Mouse (Mus musculus): ENCODE measurements around the gene Atg9a.

Atg9a gene

DNA sequence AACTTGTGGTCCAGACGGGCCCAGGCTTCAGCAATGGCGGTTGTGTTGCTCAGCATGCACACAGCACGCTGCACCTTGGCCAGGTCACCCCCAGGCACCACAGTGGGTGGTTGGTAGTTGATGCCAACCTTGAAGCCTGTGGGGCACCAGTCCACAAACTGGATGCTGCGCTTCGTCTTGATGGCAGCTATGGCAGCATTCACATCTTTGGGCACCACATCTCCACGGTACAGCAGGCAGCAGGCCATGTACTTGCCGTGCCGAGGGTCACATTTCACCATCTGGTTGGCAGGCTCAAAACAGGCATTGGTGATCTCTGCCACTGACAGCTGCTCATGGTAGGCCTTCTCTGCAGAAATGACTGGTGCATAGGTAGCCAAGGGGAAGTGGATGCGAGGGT is 23.8 kb upstream of the Atg9a start:
- DNase-seq (ENCODE audit: low read depth in 2 of 2, low spot score in 2 of 2) = no peak

DNA sequence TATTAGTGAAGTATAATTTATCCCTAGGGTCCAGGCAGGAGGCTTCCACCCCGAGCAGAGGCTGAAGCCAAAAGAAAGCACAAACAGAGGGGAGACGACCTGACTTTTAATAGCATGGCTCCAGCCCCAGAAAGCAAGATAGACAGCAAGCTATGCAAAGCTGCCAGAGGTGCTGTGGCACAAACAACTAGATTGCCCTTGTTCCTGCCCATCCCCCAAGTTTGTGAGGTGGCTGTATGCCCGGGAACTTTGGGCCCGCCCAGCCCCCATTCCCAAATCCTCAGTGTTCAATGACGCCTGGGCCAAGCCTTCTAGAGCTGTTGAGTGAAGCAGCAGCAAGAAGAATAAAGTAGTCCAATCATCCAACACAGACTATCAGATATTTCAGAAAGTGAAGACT is 22.9 kb upstream of the Atg9a start:
- DNase-seq (ENCODE audit: low read depth in 2 of 2, low spot score in 2 of 2) = no peak

DNA sequence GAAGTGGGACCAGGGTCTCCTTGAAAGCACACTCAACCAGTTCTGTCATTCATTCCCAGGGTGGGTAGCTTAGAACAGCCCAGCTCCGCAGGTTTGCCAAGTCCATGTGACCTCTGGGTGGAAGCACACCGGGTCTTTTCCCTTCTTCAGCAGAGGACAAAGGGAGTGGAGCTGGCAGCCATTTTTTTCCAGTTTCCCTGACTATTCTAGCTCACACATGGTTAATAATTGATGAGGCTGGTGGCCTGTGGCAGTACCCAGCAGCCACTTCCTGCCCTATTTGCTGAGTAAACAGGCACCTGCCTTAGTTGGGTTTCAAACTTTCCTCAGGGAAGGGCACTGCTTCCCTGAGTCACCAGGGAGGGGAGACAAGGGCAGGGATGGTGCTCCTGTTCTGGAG is 22.4 kb upstream of the Atg9a start:
- no peak for DNase-seq (ENCODE audit: low read depth in 2 of 2, low spot score in 2 of 2)

DNA sequence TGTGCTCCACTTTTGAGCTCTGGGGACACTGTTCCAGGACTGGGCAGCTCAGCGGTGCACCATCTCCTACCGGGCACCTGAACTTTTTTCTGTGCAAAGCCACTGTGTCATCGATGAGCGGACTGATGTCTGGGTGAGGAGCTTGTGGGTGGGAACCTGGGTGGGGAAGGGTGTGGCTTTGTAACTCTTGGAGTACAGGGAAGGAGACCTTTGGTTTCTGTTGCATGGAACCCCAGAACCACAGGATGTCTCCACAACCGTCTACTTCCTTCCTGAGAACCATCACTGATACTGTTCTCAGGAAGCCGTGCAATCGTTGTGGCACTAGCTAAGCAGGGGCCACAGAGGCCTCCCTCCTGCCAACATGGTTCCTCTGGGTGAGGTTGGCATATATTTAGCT is 21.1 kb upstream of the Atg9a start:
- DNase-seq (ENCODE audit: low read depth in 2 of 2, low spot score in 2 of 2) = no peak

DNA sequence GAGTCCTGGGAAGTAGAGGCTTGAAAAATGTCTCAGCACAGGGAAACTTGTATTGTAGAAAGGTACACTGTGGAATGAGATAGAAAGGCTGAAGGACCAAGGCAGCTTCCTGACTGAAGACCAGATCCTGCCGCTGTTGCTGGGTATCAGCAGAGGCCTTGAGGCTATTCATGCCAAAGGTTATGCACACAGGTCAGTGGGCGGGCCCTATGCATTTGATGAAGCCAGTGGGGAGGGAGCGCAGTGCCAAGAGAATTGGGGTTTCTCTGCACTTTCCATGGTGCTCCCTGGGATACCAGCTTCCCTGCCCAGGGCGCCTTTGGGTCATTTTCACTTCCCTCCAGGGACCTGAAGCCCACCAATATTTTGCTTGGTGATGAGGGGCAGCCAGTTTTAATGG is 20.5 kb upstream of the Atg9a start:
- no peak for DNase-seq (ENCODE audit: low read depth in 2 of 2, low spot score in 2 of 2)

DNA sequence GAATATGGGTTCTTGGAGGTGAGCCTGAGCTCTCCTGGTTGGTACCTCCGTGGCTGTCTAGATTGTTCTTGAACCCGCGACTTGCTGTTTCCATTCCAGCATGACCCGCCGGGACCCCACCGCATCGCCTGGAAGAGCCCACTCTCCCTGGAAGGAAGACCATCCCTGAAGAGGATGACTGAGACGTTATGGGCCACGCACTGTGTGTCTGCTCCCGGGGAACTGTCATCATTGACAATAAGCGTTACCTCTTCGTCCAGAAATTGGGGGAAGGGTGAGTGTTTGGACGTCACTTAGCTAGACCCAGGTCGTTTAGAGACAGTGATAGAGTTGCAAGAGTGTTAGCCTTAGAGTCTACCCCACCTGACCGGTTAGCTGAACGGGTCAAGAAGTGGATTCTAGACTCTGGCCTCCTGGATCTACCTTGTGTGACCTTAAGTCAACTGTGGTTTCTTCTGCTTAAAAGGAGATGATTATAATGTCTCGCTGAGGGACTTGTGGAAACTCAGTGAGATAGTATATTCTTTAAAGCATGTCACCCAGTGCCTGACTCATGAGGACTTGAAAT is 19.2 kb upstream of the Atg9a start:
- no peak for DNase-seq (ENCODE audit: low read depth in 2 of 2, low spot score in 2 of 2)

DNA sequence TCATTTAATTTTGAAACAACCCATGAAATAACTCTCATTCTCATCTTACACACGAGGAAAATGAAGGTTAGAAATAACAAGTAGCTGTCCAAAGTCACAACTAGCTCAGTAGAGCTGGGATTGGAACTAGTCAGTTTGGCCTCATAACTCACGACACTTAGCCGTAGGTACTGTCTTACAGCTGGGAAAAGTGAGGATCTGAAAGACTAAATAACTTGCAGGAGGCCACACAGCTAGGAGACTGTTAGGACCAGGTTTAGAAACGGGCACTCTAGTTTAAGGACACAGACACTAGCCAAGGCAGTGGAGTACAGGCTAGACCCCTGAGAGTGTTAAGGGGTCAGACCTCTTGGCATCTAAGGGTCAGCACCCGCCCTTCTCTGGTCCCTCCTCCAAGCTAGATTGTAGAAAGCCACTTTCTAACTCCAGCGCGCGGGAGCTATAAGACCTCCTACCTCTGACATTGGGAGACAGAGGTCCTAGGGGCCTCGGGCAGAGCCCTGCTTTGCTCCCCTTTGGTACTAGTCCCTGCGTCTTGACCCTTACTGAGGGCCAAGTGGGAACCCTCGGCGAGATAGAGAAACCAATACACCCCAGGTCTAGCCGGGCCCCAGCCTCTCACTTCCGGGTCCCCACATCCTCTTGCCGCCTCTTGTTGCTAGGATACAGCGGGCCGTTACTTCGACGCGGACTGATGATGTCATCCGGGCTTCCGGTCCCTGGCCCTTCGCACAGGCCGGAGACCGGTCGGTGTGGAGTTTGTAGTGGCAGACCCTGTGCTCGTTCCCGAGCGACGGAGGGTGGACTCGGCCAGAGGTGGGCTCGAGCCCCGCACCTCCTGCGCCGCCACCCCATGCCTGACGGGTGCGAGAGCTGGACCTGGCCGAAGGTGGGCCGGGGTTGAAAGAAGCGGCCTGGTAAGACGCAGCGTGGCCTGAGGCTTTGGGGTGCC is 18.4 kb upstream of the Atg9a start, which contains the start of the genes Glb1l and Stk16:
Glb1l (minus strand) TSS at position 678 of the 952 bp plus-strand sequence.
Stk16 (plus strand) TSS at position 703 of the 952 bp plus-strand sequence.
- DNase-seq (ENCODE audit: low read depth in 2 of 2, low spot score in 2 of 2) = peak; percentile 84 to 88

DNA sequence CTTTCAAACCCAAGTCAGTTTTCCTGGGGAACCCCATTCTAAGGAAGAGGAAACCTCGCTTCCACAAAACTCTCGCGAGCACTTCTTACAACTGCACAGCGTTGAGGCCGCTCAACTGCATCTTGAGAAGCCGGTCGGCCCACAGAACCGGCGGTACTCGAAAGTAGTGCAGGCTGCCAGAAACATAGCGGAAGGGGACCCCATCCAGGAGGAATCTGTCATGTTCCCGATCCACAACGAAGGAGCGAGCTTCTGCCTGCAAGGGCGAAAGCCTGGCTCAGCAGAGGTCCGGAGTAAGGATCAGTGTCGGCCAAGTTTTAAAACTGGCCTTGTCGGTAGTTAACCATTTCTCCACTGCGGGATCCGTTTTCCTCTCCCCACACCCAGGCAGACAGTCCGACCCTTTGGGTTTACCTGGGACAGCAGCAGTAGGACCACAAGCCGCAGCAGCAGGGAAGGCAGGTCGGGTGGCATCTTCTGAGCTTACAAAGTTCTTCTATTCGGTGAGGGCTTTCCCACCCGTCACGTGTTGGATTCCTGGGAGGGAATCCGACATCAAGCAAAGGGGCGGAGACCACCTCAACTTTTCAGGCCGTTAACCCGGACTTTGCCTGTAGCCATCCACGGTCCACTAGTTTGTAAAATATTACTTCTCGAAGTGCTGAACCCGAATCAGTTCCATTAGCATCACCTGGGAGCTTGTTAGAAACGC is 17.1 kb upstream of the Atg9a start:
- DNase-seq (ENCODE audit: low read depth in 2 of 2, low spot score in 2 of 2) = no peak

DNA sequence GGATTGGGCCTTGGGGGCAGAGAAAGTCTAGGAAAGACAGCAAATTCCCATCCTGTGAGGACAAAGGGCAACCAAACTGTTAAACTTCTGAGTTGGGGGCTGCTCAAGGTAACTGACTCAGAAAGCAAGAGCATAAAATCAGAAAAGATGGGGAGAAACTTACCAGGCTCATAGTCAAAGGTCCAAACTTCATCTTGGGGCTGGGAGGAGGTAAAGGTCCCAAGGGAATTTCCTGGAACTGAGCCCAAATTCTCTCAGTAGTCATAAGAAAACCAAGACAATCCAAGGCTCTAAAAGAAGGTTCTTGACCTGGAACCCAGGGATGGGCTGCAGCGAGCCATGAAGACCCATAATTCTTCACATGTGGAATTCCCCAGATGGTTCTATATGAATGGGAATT is 9.2 kb upstream of the Atg9a start:
- DNase-seq (ENCODE audit: low read depth in 2 of 2, low spot score in 2 of 2) = no peak

DNA sequence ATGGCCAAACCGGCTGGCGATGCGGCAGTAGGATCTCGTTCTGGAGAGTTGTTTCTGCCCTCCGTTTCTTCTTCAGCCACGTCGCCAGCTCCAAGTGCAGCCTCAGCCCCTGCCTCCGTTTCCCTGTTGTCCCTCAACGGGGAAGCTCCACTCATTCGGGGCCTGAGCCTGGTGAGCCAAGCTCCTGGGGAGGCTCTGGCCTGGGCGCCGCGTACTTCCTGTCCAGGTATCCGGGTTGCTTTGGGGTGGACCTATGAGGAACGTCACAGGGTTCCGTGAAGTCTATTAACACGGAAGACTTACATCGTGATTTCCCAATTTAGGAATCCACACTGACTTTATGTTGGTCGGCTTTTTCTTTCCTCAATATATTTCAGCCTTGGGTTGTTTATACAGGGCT is 456 bp upstream of the Atg9a start:
- no peak for DNase-seq (ENCODE audit: low read depth in 2 of 2, low spot score in 2 of 2)

DNA sequence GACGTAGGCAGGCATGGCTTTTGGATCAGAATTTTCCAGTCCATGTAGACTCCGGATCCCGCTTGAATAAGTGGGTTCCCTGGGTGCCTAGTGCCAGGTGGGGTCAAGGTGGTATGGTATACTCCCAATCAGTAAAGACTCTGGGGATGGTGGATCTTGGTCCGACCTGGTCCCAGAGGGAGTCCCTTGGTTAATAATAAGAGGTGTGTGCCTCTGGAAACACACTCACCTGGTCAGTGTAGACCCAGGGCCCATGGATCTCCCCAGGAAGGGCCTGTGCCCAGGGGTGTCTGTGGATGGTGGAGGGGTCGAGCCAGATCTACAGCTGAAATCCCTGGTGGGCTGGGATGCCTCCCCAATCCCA is 756 bp downstream of the Atg9a start:
- DNase-seq (ENCODE audit: low read depth in 2 of 2, low spot score in 2 of 2) = no peak

DNA sequence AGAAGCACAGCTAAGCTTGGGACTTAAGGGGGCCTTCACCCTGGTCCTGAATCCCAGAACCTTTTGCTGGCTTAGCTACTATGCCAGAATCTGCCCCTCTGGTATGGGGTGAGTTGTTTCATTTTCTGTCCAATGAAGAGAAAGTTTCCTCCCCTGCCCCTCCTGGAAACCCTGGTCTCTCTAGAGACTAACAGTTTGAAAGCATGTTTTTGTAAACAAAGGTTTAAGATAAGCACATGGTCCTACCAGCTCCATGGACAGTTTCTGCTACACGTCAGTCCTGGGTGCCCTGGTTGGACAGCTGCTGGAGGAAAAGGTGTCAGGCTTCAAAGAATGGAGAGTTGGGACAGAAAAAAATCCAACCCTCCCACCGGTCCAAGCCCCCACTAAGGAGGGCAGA is 1.4 kb downstream of the Atg9a start:
- DNase-seq (ENCODE audit: low read depth in 2 of 2, low spot score in 2 of 2) = no peak

DNA sequence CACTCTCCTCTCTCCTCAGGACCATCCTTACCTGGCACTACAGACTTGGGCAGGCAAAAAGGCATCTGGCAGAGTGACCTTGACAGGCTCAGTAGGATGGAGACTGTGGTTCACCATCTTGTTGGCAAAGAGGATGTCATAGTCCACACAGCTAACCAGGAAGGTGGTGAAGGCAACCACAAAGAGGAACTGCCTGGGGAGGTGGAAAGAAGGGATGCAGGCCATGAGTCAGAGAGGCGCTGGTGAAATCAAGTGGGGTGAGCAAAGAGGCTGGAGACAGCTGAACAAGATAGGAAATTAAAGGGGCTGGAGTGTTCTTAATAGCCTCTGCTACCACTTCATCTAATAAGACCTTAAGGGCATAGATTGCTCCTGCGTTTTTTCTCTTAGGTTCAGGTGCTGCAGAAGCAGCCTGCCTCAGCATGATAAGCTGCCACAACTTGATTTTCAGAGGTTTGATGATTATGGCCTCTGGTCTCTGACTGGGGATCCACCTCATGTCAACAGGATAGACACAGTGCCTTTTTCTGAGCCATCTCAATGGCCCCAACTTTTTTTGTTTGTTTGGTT is 4.0 kb downstream of the Atg9a start:
- DNase-seq (ENCODE audit: low read depth in 2 of 2, low spot score in 2 of 2) = no peak

DNA sequence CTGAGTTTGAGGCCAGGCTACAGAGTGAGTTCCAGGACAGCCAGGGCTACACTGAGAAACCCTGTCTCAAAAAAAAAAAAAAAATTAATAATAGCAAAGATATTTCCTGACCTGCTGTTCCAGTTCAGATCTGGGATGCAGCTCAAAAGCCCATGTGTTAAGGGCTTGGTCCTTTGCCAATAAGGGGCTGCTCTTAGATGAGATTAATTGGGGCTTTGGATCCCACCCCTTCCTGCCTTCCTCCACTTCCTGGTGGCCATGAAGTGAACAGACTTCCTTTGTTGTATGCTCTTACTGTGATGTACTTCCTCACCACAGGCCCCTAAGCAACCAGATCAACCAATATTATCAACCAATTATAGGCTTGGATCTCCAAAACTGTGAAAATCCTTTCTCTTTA is 4.9 kb downstream of the Atg9a start:
- no peak for DNase-seq (ENCODE audit: low read depth in 2 of 2, low spot score in 2 of 2)

DNA sequence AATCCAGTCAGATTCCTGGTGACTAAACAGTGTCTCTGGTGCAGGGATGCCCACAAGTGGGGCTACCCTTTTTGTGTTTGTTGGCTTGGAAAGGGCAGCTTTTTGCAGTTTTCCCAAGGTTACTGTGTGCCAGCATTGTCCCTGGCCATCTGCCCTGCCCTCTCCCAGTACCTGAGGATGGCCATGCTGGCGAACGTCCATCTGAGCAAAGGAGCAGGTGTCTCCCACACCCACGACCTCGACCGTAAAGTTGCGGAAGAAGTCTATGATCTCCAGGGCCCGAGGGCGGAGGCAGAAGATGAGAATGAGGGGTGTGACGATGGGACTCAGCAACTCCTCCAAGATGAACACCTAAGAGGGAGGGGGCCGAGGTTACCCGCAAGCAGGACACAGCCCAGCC is 6.5 kb downstream of the Atg9a start:
- no peak for DNase-seq (ENCODE audit: low read depth in 2 of 2, low spot score in 2 of 2)

DNA sequence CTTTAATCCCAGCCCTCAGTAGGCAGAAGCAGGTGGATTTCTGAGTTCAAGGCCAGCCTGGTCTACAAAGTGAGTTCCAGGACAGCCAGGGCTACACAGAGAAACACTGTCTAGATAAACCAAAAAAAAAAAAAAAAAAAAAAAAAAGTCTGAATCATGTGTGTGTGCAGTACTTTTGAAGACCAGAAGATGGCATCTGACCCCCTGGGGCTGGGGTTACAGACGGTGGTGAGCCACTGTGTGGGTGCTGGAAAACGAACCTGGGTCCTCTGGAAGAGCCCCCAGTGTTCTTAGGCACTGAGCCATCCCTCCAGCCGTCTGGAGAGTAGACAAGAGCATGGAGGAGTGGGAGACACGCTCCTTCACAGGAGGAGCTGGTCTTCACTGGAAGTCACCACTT is 9.8 kb downstream of the Atg9a start:
- no peak for DNase-seq (ENCODE audit: low read depth in 2 of 2, low spot score in 2 of 2)

DNA sequence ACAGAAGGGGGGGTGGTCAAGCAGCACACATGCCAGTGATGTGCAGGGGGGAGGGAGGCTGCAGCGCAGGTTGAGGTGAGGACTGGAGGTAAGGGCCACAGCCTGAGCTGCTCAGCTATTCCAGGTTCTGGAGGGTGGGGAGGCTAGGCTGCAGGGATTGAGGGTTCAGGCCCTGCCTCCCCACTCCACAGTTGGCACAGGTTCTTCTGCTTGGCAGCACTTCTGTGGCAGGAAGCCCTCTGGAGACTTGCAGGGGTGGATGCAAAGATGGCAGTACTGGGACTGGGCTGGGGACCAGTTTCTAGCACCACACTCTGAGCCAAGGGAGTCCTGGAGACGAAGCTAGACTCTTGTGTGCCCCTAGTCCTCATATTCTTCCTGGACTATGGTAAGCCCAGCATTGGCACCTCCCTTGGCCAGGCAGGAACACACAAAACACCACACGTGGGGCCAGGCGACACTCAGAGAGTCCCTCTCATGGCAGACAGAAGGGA is 10.6 kb downstream of the Atg9a start:
- no peak for DNase-seq (ENCODE audit: low read depth in 2 of 2, low spot score in 2 of 2)

DNA sequence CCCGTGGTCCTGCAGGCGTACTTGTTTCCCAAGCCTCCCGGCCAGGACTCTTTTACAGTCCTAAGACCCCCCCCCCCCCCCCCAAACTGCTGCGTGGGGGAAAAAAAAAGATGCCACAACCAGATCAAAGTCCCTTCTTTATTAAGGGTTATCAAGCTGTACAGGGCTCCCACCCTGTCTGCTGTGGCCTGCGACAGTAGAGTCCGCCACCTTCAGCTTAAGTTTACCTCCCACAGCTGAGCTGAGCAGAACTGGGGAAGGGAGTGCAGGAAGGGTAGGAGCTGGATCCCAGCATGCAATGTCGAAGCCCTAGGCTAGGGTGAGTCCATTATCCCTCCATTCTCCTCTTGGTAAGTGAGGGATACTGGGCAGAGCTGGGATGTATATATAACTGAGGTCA is 11.3 kb downstream of the Atg9a start:
- no peak for DNase-seq (ENCODE audit: low read depth in 2 of 2, low spot score in 2 of 2)

DNA sequence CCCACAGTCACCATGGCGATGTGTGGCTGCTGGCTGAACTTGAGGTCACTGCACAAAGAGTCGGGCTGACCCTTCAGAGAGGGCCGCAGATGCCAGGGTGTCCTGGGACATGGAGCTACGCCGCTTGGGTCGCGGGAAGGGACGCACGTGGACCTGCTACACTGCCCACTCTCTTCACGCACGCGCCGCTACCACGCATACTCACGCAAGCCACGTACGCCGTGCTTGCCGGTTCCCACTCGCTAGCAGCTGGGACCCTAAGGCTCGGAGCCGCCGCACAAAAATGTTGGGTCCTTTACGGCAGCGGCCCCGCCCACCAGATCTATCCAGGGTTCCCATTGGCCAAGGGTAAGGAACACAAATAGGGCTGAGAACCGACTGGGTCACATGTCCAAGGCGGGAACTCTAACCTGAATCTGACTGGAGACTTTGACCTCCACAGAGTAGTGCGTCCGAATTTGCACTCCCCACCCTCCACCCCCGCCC is 11.8 kb downstream of the Atg9a start, which contains the start of gene Abcb6:
Abcb6 (minus strand) TSS at position 288 of the 486 bp plus-strand sequence.
- peak; percentile 66 to 73 for DNase-seq (ENCODE audit: low read depth in 2 of 2, low spot score in 2 of 2)

DNA sequence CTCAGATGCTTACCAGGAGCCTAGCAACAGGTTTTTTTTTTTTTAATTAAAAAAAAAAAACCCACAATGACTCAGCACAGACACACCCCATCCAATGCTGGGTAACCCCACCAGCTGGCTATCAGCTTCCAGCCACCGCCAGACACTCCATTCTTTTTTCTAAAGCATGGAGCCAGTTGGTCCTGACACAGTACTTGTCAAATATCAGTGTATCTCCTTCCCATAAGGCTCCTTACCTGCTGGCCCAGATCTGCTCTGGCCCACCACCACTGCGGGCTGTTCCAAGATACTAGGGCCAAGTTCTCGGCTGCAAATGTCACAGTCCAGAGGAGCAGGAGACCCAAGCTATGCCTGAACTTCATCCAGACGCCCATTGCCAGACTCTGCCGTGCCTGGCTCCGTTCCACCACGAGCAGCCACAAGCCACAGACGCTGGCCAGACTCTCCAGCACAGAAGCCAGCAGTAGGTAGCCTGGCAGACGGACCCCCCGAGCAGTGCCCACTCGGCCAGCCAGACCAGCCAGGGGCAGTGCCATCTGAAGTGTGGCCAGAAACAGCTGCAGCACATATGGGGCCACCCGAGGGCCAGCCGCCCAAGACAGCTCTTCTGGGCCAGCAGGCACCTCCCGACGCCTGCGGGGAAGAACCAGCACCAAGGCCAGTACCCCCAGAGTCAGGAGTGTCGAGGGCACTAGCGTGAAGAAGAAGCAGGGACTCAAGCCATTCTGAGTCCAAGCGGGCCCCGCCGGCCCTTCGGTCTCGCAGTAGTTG is 12.5 kb downstream of the Atg9a start:
- peak in 1 of 2 experiments; percentile 6 for DNase-seq (ENCODE audit: low read depth in 2 of 2, low spot score in 2 of 2)

All from CD8-positive naive resting alpha-beta T cell, adult 2 months (primary cell).